Mouse (Mus musculus) cerebellum, adult 2 months (tissue): ENCODE measurements around the gene Spag9.

Experiments
- CTCF ChIP-seq: fragments of 200-500 bp; IDR thresholded peaks from 2 replicates; pipeline ENCODE4 v1.5.1; 2011; ENCODE audit warnings: low read depth, mild to moderate bottlenecking, control low read depth, low read length, moderate library complexity, borderline replicate concordance; ENCODE audit not compliant: insufficient read depth
- POLR2A ChIP-seq: fragments of 200-500 bp; IDR thresholded peaks from 2 replicates; pipeline ENCODE4 v1.6.1; 2011; ENCODE audit warnings: low read length, control low read depth, borderline replicate concordance; ENCODE audit not compliant: insufficient read depth

DNA sequence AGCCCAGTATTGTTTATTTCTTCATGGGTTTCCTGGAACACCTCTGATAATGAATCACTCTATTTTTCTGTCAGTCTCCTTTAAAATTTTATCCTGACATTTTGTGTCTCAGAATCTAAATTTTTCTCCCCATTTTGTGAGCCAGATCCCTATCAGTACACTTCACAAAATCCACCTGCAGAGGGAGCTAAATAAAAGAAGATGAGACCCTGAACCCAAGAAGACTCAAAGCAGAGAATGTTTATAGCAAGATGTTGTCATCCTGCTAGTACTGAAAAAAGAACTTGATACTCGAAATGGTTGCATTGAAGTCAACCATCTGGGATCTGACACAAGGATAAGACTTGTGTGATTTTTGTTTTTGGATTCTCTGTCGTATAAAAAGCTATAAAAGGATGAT lies 40.1 kb downstream of the Spag9 start:
- TF ChIP-seq CTCF (peak; percentile 32; the same call in 1 of the 2 replicates), POLR2A (no peak)
